Mouse (Mus musculus) megakaryocyte, embryonic 14.5 days (primary cell): Measurements from ENCODE around the gene Tspan17.

Experiments used
- FLI1 ChIP-seq: IDR thresholded peaks from 2 replicates; pipeline ENCODE4 v1.6.1; 2012; ENCODE audit warnings: low read length, inconsistent platforms, mixed read lengths
- GATA1 ChIP-seq: IDR thresholded peaks from 3 replicates; pipeline ENCODE4 v1.6.1; 2012; ENCODE audit warnings: mixed read lengths, low read length, inconsistent platforms, borderline replicate concordance

- TF ChIP-seq GATA1 (no peak), FLI1 (no peak)
These were observed 8.6 kb upstream of the Tspan17 start for GRCm38 (mm10) chr13:54780592-54780991.
